Mouse (Mus musculus): ENCODE results near the gene Lin7c.

Lin7c gene

DNA sequence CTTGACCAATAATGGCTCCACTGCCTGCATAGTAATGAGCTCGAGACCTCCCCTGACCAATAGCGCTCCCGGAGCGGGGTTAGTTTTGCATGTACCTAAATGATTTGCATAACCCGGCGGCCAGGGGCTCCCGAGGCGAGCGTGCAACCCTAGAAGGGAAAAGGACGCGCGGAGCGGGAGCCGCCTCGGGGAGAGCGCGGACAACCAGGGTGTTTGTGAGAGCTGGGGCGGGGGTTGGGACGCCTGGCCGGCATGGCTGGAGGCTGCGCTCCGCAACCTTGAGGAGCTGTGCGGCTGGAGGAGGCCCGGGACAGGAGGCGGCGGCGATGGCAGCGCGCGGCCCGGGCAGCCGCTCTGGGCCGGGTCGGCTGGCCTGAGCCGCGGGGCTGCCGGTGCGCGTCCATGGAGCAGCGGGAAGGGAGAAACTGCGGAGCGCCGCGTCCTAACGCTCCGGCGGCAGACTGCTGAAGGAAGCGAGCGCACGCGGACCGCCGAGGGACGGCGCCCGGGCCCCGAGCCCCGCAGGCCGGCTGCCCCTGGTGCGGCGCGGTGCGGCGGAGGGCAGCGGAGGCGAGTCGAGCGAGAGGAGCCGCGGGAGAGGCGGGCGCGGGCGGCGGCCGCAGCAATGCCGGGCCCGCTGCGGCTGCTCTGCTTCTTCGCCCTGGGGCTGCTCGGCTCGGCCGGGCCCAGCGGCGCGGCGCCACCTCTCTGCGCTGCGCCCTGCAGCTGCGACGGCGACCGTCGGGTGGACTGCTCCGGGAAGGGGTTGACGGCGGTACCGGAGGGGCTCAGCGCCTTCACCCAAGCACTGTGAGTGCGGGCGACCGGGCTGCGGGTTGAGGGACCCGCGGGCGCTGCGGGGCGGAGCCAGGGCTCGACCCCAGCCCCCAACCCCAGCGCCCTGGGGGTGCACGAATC, 27.1 kb downstream of the Lin7c start, which contains the start of gene Lgr4:
Lgr4 (plus strand) TSS at position 152 of the 918 bp plus-strand sequence.
- peak; percentile 91 for DNase-seq (ENCODE audit: low spot score)

DNA sequence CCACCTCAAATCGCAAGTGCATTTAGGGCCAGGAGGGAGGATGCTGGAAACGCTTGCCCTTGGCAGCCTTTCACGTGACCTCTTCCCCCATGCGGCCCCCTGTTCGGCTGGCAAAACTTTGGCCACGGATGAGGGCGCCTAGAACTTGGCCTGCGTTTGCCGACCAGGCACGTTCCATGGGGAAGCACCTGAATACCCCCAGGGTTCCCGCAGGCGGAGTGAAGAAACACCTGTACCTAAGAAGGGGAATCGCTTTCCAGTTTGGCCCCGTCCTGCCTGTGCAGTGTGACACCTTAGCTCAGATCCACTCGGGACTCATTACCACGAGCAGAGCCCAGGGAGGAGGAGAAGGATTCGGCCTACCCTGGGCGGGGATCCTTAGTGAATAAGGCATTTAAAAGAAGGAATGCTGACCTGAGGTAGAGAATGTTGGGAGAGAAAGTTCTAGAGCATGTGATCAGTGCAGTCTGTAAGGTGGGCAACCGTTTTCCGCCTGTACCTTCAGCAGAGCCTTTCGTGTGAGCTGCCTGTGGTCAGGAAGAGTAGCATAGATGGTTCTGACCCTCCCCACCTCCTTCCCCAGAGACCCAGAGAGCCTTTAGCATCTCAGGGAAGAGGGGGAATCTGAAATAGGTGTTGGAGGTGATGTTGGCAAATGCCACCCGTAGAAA, 28.1 kb downstream of the Lin7c start:
- DNase-seq (ENCODE audit: low spot score): no peak

DNA sequence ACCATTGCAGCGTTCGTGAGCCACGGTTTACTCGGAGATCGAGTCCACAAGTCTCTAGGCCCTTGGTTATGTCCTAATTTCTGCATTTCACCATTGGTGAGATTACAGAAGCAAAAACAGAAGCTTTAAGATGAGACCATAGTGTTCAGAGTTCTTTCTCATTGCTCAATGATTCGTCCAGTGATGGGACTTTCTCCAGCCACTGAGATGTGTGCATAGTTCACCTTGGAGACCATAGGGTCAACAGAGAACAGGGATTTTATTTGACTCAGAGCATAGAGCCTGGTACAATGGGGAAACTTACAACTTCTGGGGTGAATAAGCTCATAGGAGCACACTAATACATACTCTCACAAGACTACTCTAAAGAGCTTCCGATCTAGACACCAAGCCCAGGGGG, 29.8 kb downstream of the Lin7c start:
- no peak for DNase-seq (ENCODE audit: low spot score)

- DNase-seq (ENCODE audit: low spot score): no peak
Measured at GRCm38 (mm10) chr2:109921298-109922035, 30.8 kb downstream of the Lin7c start.

GRCm38 (mm10) chr2:109922306-109922705, 31.7 kb downstream of the Lin7c start:
- no peak for DNase-seq (ENCODE audit: low spot score)

GRCm38 (mm10) chr2:109923031-109923430, 32.4 kb downstream of the Lin7c start:
- DNase-seq (ENCODE audit: low spot score): no peak

- DNase-seq (ENCODE audit: low spot score): no peak
Measured at GRCm38 (mm10) chr2:109923945-109924344, 33.3 kb downstream of the Lin7c start.

GRCm38 (mm10) chr2:109926984-109927383, 36.3 kb downstream of the Lin7c start:
- DNase-seq (ENCODE audit: low spot score): no peak

GRCm38 (mm10) chr2:109927446-109927845, 36.8 kb downstream of the Lin7c start:
- no peak for DNase-seq (ENCODE audit: low spot score)

DNA sequence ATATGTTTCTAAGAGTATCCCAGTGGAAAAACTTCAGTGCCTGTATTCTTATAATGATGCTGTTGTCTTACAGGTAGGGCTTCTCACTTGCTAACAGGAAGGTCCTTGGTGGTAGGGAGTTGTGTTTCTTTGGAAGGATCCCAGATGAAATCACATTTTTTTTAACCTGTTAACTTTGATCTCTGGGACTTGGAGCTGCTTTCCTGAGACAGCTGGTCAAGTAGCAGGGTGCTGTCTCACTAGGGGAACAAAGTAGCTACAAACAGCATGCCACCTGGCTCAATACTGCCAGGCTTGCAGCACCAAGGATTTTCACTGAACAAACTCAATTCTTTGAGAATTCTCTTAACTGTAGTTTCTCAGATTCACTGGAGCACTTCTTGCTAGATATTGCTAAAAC, 37.2 kb downstream of the Lin7c start:
- DNase-seq (ENCODE audit: low spot score): no peak

GRCm38 (mm10) chr2:109928791-109929190, 38.1 kb downstream of the Lin7c start:
- DNase-seq (ENCODE audit: low spot score): no peak

- DNase-seq (ENCODE audit: low spot score): no peak
Measured at GRCm38 (mm10) chr2:109929256-109929655, 38.6 kb downstream of the Lin7c start.

GRCm38 (mm10) chr2:109930366-109930765, 39.7 kb downstream of the Lin7c start:
- no peak for DNase-seq (ENCODE audit: low spot score)

DNA sequence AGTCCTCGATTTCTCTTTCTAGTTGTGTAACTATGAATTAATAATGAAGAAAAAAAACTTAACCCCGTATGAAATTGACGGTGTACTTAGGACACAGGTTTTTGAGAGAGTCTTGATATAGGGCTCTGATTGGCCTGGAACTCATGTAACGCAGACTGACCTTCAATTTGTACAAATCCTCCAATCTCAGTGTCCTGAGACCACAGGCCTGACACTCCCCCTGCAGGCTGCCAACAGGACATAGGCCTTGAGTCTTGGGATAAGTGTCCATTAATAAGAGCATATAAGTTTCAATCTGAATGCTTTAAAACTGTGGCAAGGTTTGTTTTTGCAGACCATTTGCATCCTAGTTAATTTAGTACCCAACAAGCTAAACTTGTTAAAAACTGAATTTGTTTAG, 40.1 kb downstream of the Lin7c start:
- no peak for DNase-seq (ENCODE audit: low spot score)

DNA sequence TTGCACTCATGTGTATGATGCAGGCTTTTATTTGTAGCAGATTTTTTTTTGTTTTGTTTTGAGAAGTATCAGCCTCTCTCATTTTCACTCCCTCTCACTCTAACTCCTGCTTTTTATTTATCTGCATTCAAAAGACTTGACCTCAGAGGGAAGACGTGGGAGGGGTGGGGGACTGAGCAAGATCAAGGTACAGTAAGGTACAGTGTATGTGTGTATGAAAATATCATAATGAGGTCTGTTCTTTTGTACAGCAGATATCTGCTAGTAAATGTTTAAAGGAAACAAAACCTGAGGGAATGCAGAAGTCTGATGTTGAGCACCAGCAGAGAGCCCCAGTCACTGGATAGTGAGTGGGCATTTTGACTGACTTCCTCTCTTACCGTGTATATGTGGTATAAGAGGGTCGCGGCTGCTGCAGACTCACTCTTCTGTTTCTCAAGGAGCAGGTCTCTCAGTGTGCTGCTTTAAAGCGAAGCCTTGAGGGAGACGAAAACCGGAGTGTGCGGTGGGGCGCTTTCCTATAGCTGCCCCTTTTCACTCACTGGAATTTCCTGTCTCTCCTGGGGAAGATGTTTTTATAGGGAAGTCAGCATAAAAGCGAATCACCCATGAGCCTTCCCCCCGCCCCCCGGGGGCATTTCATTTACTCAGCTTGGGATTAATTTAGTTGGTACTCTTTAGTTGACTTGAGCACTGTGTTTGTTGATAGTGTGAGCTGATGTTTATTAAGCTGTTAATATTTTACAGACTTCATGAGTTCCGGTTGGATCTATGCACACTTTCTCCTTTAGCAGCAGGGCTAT, 41.5 kb downstream of the Lin7c start:
- no peak for DNase-seq (ENCODE audit: low spot score)

DNA sequence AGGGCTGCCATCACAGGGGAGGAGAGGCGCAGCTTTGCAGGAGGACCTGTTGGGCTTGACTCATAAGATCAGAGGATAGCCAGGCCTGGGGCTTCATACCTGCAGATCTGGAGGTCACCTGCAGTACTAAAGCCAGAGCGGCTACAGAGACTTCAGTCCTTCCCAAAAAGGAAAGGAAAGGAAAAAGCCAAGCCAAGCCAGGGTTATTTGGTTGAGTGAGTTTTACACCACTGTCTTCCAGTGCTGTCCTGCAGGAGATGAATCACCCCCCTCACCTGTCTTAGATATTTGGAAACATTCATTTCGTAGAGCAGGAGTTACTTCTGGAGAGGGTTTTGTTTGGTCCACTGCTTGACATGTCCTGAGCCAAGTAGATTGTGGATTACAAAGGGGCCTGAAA, 42.5 kb downstream of the Lin7c start:
- no peak for DNase-seq (ENCODE audit: low spot score)

- no peak for DNase-seq (ENCODE audit: low spot score)
Measured at GRCm38 (mm10) chr2:109934086-109934485, 43.4 kb downstream of the Lin7c start.

GRCm38 (mm10) chr2:109935194-109935593, 44.5 kb downstream of the Lin7c start:
- DNase-seq (ENCODE audit: low spot score): no peak

- DNase-seq (ENCODE audit: low spot score): no peak
Measured at GRCm38 (mm10) chr2:109935754-109936409, 45.2 kb downstream of the Lin7c start.

DNA sequence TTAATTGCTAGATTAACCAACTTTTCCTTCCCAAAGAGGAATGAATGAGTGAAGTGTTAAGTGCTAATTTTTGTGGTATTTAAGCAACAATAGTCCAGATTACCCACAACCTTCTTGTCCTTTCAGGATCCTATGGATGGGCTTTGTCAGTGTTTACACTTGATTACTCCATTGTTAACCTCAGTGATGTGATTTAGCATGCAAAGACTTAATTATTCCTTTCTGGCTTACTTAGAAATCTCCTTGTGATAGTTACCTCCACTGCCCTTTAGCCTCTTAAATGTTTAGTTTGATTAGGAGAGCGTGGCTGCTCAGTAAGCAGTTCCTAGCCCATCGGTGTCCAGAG, 45.7 kb downstream of the Lin7c start:
- no peak for DNase-seq (ENCODE audit: low spot score)

GRCm38 (mm10) chr2:109941973-109942444, 51.4 kb downstream of the Lin7c start:
- no peak for DNase-seq (ENCODE audit: low spot score)
